Mouse (Mus musculus): ENCODE results near the gene Hes2. TPM values are rescaled to one million over a fixed set of nuclear protein-coding genes. Genes with fewer than 3 reads are reported as not detected.

The Hes2 gene
- polyA plus RNA-seq (2015; fragmentation: Illumina TruSeq; extraction: RNeasy Lipid Tissue Mini Kit (QIAGEN cat#74804); ENCODE audit: low read depth, low replicate concordance): not detected

DNA sequence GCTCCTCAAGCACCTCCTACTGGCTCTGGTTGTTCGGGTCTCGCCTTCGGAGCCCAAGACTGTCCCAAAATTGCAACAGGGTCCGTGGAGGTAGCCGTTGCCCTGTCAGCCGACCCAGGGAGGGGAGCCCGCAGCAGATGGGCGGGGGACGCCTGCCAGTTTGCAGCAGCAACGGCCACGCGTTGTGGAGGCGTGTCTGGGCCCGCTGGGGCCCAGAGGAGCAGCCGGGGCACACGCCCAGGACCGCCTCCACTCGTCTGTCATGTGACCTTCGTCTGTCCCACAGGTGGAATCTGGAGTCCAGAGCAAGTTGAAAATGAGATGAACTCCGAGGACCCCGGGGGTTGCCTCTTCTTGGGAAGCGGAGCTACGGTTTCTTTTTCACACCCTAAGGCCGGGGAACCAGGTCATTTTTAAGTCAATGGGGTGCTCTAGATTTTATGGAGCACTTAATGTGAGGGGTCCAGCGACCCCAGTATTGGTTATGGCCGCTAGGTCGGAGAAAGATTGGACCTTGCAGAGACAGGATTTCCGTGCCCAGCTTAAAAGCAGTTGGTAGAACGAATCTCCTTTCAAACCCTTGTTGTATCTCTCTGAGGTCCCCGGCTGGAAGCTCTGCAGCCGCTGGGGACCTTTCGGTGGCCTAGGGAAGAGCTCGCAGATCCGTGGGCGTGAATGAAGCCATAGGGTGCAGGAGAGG, at the start of gene Hes2:
Gene Hes2 (plus strand): TSS at position 283 of the 700 bp plus-strand sequence.

DNA sequence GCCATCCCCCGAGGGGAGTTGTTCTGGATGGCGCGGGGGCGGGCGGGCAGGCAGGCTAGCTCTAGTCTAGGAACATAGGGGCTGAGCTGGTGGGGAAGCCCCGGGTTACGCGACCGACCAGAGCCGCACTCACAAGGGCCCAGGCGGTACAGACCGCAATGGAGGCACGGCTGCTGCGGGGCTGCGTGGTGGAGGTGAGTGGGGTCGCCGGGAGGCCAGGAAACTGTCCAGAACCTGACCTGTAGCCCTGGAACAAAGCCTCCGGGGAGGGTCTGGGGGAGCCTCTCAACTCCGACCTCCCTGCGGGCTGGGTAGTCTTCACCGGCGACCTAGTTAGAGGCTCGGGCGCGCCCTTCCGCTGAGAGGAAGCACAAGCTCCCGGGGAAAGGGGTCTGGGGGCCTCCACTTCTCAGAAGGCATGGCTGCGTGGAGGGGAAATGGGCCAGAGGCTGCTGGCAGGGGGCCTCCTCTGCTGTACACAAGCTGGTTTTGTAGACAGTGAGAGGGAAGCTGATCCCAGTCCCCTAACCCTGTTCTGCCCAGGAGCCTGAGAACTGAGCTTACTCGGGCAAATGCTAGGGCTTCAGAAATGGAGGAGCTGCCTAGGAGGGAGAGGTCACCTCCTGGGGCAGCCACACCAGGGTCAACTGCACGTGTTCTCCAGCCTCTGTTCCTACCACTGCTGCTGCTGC, 42.6 kb upstream of the Hes2 start, which contains the start of gene Tnfrsf25:
Gene Tnfrsf25 (plus strand): TSS at position 14 of the 692 bp plus-strand sequence.

DNA sequence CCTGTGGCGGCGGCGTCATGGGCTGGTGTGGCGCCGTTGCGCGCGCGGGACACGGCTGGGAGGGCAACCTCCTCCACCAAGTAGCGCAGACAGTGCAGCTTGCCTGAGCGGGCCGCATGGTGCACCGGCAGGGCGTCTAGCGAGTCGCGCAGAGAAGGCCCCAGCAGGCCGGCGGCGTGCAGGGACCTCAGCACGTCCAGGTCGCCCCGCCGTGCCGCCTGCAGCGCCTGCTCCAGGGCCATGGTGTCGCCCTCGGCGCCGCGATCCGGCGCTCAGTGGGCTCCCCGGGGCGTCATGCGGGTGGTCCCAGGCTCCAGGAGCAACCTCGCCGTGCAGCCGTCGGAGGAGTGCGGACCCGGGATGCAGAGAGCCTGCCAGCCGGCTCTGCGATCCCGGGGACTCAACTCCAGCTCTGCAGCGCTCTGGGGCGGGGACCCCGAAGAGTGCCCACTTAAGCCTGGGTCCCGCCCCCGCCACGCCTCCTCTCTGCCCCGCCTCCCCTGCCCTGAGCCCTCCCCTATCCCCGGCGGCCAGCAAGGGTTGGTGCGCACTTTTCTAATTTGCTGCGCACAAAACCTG, 6.6 kb upstream of the Hes2 start, which contains the start of gene Espn:
Gene Espn (minus strand): TSS at position 406 of the 579 bp plus-strand sequence.

DNA sequence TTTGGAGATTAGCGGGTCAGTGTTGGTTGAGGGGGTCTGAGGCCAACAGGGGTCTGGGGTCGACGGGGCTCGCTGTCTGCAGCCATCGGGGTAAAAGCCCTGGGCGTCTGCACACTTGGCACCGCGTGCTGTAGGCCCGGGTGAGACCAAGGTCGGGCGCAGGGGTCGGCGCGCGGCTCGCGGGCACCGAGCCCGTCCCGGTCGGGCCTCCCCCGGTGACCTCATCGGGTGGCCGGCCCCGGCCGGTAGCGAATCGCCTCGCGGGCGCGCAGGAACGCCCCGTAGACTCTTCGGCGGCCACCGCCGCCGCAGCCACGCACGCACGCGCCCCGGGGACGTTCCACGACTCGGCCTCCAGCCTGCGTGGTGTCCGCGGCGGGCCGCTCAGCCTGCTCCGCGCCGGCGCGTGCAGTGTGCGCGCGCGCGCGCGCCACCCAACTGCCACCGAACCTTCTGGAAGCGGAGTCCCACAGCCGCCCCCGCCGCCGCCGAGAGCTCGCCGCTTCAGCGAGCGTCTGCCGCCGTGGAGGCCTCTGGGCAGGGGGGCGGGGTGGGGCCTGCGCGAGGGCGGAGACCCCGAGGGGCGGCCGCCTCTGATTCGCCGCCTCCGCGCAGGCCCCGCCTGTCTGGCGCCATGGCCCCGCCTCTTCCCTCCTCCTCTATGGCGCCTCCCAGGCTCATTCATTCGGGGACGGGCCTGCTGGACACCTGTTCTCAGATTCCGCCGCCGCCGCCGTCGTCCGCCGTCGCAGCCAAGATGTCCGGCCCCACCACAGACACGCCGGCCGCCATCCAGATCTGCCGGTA, 19.1 kb downstream of the Hes2 start, which contains the start of gene Acot7:
Gene Acot7 (plus strand): TSS at position 598 of the 807 bp plus-strand sequence.

Other genes starting within 250 kb of the Hes2 start
- gene Dnajc11, start 225.2 kb upstream of the Hes2 start, polyA plus RNA-seq (2015; fragmentation: Illumina TruSeq; extraction: RNeasy Lipid Tissue Mini Kit (QIAGEN cat#74804); ENCODE audit: low read depth, low replicate concordance): 47.0 TPM
- 15.9 TPM for gene Thap3, start 169.9 kb upstream of the Hes2 start, polyA plus RNA-seq (2015; fragmentation: Illumina TruSeq; extraction: RNeasy Lipid Tissue Mini Kit (QIAGEN cat#74804); ENCODE audit: low read depth, low replicate concordance)
- 11.1 TPM for gene Phf13, start 162.6 kb upstream of the Hes2 start, polyA plus RNA-seq (2015; fragmentation: Illumina TruSeq; extraction: RNeasy Lipid Tissue Mini Kit (QIAGEN cat#74804); ENCODE audit: low read depth, low replicate concordance)
- 8.6 TPM for gene Klhl21, start 150.1 kb upstream of the Hes2 start, polyA plus RNA-seq (2015; fragmentation: Illumina TruSeq; extraction: RNeasy Lipid Tissue Mini Kit (QIAGEN cat#74804); ENCODE audit: low read depth, low replicate concordance)
- 11.9 TPM for gene Zbtb48, start 131.2 kb upstream of the Hes2 start, polyA plus RNA-seq (2015; fragmentation: Illumina TruSeq; extraction: RNeasy Lipid Tissue Mini Kit (QIAGEN cat#74804); ENCODE audit: low read depth, low replicate concordance)
- gene Tas1r1, start 120.3 kb upstream of the Hes2 start, polyA plus RNA-seq (2015; fragmentation: Illumina TruSeq; extraction: RNeasy Lipid Tissue Mini Kit (QIAGEN cat#74804); ENCODE audit: low read depth, low replicate concordance): not detected
- gene Nol9, start 119.5 kb upstream of the Hes2 start, polyA plus RNA-seq (2015; fragmentation: Illumina TruSeq; extraction: RNeasy Lipid Tissue Mini Kit (QIAGEN cat#74804); ENCODE audit: low read depth, low replicate concordance): 14.3 TPM
- 41.3 TPM for gene Plekhg5, start 86.4 kb upstream of the Hes2 start, polyA plus RNA-seq (2015; fragmentation: Illumina TruSeq; extraction: RNeasy Lipid Tissue Mini Kit (QIAGEN cat#74804); ENCODE audit: low read depth, low replicate concordance)
- 8.8 TPM for gene Tnfrsf25, start 42.9 kb upstream of the Hes2 start, polyA plus RNA-seq (2015; fragmentation: Illumina TruSeq; extraction: RNeasy Lipid Tissue Mini Kit (QIAGEN cat#74804); ENCODE audit: low read depth, low replicate concordance)
- gene Espn, start 6.5 kb upstream of the Hes2 start, polyA plus RNA-seq (2015; fragmentation: Illumina TruSeq; extraction: RNeasy Lipid Tissue Mini Kit (QIAGEN cat#74804); ENCODE audit: low read depth, low replicate concordance): 1.9 TPM
- gene Acot7, start 19.3 kb downstream of the Hes2 start, polyA plus RNA-seq (2015; fragmentation: Illumina TruSeq; extraction: RNeasy Lipid Tissue Mini Kit (QIAGEN cat#74804); ENCODE audit: low read depth, low replicate concordance): 442 TPM
- 15.5 TPM for gene Gpr153, start 115.4 kb downstream of the Hes2 start, polyA plus RNA-seq (2015; fragmentation: Illumina TruSeq; extraction: RNeasy Lipid Tissue Mini Kit (QIAGEN cat#74804); ENCODE audit: low read depth, low replicate concordance)
- gene Hes3, start 132.8 kb downstream of the Hes2 start, polyA plus RNA-seq (2015; fragmentation: Illumina TruSeq; extraction: RNeasy Lipid Tissue Mini Kit (QIAGEN cat#74804); ENCODE audit: low read depth, low replicate concordance): 0.33 TPM
- gene Icmt, start 138.4 kb downstream of the Hes2 start, polyA plus RNA-seq (2015; fragmentation: Illumina TruSeq; extraction: RNeasy Lipid Tissue Mini Kit (QIAGEN cat#74804); ENCODE audit: low read depth, low replicate concordance): 34.6 TPM
- 9.3 TPM for gene Rnf207, start 160.1 kb downstream of the Hes2 start, polyA plus RNA-seq (2015; fragmentation: Illumina TruSeq; extraction: RNeasy Lipid Tissue Mini Kit (QIAGEN cat#74804); ENCODE audit: low read depth, low replicate concordance)
- gene Rpl22, start 166.9 kb downstream of the Hes2 start, polyA plus RNA-seq (2015; fragmentation: Illumina TruSeq; extraction: RNeasy Lipid Tissue Mini Kit (QIAGEN cat#74804); ENCODE audit: low read depth, low replicate concordance): 340 TPM
- gene Chd5, start 179.8 kb downstream of the Hes2 start, polyA plus RNA-seq (2015; fragmentation: Illumina TruSeq; extraction: RNeasy Lipid Tissue Mini Kit (QIAGEN cat#74804); ENCODE audit: low read depth, low replicate concordance): 71.6 TPM